Mouse (Mus musculus): ENCODE results near the gene Cldn14. TPM values are rescaled to one million over a fixed set of nuclear protein-coding genes. Genes with fewer than 3 reads are reported as not detected.
"Not testable (repeated sequence)": the region's sequence is repeated elsewhere in the genome, so short reads cannot be mapped to it uniquely, and the experiment has no call there.

Gene Cldn14
- total RNA-seq, 2 experiments from 2014 or later: 1.1 to 1.9 TPM

DNA sequence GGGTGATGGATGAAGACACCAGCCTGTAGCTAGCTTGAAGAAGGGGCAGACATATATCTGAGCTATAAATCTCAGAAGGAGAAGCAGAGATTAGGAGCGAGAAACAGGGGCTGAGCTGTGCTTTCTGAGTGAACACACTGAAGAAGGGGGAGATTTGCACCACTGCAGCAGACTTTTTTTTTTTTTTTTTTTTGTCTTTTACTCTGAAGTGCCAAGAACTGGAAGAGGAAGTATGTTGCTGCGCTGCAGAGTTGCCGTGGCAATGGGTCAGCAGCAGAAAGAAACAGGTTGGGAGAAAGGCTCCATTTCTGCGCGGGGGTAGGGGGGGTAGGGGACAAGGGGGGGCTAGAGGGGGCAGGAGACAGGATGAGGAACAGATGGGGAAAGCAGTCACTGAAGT, 2.6 kb upstream of the Cldn14 start:
- peak in 1 of 2 experiments; percentile 50 for DNase-seq (ENCODE audit: low spot score in 2 of 2)
- intact Hi-C loops (cut with DNase I): no loop called here

DNA sequence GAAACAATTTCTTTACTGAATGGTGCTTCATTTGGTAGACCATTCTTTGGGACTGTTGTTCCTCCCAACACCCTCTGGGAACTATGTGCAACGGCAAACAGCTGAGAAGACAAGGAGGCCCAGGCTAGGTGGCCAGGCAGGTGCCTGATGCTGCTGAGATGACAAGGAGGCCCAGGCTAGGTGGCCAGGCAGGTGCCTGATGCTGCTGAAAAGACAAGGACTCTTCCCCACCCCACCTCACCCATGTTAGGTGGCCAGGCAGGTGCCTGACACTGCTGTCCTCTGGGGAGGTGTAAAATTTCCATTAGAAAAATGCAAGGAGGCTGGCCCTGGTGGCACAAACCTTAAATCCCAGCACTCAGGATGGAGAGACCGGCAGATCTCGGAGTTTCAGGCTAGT, 2.0 kb upstream of the Cldn14 start:
- no peak for DNase-seq (ENCODE audit: low spot score in 2 of 2)
- intact Hi-C loops (cut with DNase I): no loop called here

DNA sequence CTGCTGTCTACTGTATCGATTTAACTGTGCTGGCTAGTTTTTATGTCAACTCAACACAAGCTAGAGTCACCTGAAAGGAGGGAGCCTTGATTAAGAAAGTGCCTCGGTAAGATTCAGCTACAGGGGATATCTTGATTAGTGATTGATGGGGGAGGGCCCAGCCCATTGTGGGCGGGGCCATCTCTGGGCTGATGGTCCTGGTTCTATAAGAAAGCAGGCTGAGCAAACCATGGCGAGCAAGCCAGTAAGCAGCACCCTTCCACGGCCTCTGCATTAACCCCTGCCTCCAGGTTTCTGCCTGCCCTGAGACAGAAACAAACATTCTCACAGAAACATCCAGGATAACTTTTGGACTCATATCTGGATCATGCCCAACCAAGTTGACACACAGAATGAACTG, 1.5 kb upstream of the Cldn14 start:
- no peak for DNase-seq (ENCODE audit: low spot score in 2 of 2)
- intact Hi-C loops (cut with DNase I): no loop called here

DNA sequence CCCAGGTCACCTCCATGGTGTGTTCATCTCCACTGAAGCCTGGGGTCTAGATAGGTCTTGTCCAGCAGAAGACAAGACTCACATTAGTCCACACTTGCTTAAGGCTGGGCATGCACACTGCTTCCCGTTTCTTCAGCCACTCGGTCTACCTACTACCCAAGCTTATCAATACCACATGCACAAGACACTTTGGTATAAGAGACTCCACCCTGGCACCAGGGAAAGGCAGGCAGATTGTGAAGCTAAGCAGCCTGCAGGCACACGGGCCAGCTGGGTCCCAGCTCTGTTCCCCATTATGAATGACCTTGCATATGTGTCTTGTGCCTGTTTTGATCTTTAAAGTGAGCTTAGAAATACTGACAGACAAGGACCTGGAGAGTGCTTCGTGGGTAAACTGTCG, 719 bp upstream of the Cldn14 start:
- no peak for DNase-seq (ENCODE audit: low spot score in 2 of 2)
- intact Hi-C loops (cut with DNase I): no loop called here

DNA sequence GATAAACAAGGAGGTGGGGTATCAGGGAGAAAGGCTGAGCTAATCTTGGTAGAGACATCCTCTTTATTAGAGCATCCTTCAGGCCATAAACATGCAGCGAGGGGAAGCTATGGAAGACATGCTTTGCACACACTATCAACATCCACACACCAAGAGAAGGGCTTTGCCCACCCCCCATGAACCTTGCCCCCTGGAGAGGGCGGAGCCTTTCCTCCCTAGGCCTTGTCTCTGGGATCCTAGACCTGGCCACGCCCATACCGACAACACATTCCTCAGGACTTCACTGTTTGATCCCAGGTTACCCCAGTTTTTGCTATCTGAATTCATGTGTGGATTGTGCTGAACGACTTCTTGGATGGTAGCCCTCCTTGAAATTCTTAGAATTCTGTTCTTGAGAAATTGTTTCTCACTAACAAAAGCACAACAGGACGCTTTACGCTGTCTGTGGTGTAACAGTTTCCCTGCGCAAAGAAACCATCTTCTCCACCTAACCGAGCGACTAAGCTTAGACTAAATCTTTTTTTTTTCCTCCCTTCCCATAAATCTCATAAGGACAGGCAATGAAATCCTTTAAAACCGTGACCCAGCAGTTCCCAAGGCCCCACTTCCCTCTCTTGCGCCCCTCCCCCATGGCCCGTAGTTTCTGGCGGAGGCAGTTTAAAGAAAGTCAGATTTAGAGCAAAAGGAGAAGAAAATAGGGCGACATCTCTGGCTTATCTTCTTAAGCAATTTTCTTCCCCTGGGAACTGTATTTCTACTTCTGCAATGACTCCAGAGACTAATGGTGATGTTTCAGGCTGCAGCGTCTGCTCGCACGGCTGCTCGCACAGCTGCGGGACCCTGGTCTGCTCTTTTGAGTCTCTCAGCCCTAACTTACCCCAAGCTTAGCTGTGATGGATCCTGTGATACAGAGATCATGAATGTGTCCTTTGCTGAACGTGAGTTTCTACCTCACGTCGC, 1.7 kb downstream of the Cldn14 start:
- DNase-seq (ENCODE audit: low spot score in 2 of 2): no peak
- intact Hi-C loops (cut with DNase I): no loop called here

DNA sequence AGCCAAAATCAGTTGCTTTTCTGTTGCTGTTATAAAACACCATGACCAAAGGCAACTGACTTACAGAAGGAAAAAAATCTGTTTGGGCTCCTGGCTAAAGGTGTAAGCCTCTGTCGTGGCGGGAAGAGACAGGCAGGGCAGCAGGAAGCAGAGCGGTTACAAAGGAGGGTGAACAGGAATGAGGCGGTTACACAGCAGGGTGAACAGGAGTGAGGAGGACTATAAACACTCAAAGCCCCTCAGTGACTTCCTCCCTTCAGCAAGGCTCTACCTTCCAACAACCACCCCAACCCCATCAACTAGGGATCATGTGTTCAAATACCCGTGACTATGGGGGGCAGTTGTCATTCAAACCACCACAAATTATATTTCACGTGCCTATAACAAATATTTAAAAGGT, 5.2 kb downstream of the Cldn14 start:
- intact Hi-C loops (cut with DNase I): no loop called here
- DNase-seq (ENCODE audit: low spot score in 2 of 2): no peak

DNA sequence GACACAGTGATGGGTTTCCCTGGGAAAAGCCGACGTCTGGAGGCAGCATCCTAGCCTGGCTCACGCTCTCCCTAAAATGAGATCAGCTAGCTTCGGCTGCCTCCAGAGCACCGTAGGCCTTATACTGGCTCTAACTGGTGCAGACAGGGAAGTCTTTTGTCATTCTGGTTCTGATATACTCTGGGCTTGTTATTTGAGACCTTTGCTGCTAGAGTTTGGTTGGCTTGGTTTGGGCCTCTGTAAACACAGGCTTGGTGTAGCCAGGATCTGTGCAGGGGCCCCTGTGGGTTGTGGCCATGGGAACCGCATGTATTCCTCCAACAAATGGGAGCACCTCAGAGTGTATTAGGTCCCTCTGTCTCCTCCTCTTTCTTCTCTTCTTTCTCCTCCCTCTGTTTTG, 7.3 kb downstream of the Cldn14 start:
- intact Hi-C loops (cut with DNase I): no loop called here
- DNase-seq (ENCODE audit: low spot score in 2 of 2): no peak

DNA sequence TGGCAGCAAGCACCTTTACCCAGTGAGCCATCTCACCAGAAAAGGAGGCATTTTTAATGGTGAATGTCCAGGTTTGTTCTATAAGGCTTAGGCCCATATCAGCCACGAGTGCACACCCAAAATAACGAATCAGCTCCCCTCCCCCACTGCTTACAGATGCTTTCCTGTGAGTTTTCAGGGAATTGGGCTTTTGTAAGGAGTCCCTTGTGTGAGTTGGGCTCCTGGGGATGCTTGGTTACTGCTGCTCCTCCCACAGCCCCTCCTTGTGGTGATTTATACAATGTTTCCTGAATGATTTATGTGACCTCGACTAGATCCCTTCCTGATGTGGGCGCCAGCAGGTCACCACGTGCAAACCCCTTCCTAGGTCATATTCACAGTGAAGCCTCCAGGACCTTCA, 9.7 kb downstream of the Cldn14 start:
- DNase-seq (ENCODE audit: low spot score in 2 of 2): no peak
- intact Hi-C loops (cut with DNase I): no loop called here

DNA sequence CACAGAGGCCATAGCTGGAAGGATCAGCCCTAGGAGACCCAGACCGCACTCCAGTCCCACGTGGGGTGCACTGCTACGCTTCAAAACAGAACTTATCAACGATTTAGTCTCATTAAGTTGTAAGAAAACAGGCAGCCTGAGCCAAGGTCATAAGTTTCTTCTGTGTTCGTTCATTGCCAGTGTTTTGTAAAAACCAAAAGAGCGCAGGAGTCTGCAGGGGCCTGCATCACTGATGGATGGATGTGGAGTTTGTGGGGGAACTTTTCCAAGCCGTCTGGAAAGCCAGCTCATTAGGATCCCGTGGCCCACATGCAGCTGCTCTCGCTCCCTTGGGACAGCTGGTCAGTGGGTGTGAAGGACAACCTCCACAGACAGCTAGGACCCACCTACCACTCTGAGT, 25.1 kb downstream of the Cldn14 start:
- DNase-seq (ENCODE audit: low spot score in 2 of 2): peak; percentile 55 to 56
- intact Hi-C loops (cut with DNase I): no loop called here

DNA sequence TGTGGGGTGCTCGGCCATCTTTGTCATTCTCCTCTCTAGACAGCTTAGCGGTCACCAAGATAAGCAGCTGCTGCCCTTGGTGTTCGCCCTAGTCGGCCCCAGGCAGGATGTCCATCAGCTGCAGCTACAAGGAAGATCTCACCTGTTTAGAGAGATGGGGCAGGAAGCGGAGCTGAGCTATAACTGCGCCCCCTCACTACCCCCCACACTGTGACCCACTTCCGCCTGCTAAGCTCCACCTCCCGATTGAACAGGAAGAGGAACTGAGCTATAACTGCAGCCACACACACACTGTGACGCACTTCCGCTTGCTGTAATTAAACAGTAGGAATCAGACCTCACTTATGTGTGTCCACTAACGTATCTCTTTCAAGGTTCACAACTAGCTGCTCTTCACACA, 26.3 kb downstream of the Cldn14 start:
- intact Hi-C loops (cut with DNase I): no loop called here
- DNase-seq (ENCODE audit: low spot score in 2 of 2): no peak

DNA sequence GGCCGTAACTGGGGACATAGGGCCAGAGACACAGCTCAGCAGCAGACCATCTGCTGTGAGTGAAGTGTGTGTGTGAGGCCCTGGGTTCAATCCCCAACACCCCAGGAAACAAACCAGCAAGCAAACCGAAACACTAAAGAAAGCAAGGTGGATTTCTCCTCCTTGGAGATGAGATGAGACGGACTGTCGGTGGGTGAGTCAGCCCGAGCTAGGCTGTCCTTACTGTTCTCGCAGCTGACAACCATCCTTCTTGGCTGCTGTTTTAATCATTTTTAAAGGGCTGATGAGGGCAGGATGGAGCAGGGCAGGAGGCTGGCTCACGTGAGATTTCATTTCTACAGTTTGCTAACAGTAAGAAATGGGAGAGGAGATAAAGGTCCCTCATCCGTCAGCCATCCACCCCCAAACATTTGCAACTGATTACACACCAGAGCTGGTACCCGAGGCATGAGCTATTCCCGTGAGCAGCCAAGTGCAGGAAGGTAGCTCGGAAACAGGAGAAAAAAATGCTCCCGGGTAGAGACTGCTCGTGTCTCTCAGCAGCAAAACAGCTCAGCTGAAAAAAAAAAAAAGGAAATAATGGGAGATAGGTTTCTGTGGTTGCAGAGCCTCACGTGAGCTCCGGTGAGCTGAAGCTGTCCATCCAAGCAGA, 27.3 kb downstream of the Cldn14 start:
- peak in 1 of 2 experiments; percentile 8 for DNase-seq (ENCODE audit: low spot score in 2 of 2)

DNA sequence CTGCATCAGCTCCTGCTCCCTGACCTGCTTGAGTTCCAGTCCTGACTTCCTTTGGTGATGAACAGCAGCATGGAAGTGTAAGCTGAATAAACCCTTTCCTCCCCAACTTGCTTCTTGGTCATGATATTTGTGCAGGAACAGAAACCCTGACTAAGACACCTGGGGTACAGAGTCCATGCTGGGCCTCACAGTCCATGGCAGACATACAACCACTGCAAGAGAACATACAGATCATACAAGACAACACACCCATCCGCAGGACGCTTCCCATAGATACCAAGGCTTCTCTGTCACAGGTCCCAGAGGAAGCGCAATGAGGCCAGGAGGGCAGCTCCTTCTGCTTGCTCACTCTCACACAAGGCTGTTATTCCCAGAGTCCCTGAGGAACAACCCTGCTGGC, 28.3 kb downstream of the Cldn14 start:
- DNase-seq (ENCODE audit: low spot score in 2 of 2); intact Hi-C loops (cut with DNase I): not testable (repeated sequence)

More for the DNA sequence above, 27.3 kb downstream of the Cldn14 start:
- intact Hi-C loops (cut with DNase I): no loop called here

DNA sequence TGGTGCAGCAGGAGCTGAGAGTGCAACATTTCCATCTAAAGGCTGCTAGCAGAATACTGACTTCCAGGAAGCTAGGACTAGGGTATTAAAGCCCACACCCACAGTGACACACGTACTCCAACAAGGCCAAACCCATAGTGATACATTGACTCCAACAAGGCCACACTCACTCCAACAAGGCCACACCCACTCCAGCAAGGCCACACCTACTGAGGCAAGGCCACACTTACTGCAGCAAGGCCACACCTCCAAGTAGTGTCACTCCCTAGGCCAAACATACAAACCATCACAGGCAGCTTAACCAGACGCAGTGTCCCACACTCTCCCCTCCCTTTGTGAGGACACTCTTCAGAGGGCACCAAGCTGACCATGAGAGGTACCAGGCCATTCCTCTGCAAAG, 29.3 kb downstream of the Cldn14 start:
- intact Hi-C loops (cut with DNase I): no loop called here
- no peak for DNase-seq (ENCODE audit: low spot score in 2 of 2)

DNA sequence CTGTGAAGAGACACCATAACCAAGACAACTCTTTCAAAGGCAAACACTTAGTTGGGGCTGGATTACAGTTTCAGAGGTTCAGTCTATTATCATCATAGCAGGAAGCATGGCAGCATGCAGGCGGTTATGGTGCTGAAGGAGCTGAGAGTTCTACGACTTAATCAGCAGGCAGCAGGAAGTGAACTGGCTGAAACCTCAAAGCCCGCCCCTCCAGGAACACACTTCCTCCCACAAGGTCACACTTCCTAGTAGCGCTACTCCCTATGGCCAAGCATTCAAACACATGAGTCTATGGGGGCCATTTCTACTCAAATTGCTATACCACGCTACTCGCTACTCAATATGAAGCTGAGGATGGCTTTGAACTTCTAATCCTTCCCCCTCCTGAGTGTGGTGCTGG, 31.1 kb downstream of the Cldn14 start:
- intact Hi-C loops (cut with DNase I): no loop called here
- no peak for DNase-seq (ENCODE audit: low spot score in 2 of 2)

DNA sequence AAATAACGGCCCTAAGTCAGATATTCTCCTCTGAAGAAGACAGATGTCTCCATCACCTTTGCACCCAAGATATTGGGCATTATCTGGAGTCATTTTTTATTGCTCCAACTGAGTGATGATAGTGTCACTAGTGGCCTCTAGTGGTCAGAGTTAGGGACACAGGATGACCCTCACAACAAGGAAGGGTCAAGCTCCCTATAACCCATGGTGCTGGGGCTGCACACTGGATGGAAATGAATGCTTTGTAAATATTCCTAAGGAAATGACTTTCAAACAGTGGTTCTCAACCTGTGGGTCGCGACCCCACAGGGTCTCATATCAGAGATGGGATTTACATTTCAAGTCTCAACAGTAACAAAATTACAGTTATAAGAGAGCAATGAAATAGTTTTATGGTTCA, 31.7 kb downstream of the Cldn14 start:
- intact Hi-C loops (cut with DNase I): no loop called here
- DNase-seq (ENCODE audit: low spot score in 2 of 2): no peak

DNA sequence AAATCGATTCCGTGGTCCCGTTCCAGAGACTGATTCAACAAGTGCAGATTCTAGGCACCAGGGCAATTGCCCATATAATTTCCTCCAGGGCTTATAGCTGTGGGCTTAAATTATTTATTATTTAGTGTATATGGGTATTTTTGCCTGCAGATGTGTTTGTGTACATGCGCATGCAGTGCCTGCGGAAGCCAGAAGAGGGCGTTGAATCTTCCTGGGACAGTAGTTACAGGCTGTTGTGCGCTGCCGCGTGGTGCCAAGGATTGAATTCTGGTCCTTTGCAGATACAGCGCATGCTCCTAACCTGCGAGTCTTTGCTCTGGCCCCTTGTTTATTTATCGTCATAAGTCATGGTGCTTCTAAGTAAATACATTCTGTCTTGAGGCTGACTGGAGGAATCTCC, 33.2 kb downstream of the Cldn14 start:
- intact Hi-C loops (cut with DNase I): no loop called here

DNA sequence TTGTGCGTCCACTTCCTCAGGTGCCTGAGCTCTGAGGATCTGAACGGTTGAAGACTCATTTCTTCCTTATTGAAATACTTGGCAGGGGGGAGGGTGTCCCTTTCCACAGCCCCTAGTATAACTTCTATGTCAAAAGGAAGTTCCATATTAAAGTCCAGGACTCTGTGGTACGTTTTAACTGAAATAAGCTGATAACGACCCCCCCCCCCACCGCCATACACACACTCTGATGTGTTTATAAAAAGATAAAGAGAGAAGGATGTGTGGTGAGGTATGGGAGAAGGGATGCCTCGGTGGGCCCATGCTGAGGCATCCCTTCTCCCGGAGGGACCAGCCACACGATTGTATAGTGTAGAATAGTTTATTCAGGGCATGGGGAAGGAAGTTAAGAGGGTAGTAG, 34.4 kb downstream of the Cldn14 start:
- intact Hi-C loops (cut with DNase I): no loop called here
- DNase-seq (ENCODE audit: low spot score in 2 of 2): no peak

More for the DNA sequence above, 33.2 kb downstream of the Cldn14 start:
- DNase-seq (ENCODE audit: low spot score in 2 of 2): no peak

DNA sequence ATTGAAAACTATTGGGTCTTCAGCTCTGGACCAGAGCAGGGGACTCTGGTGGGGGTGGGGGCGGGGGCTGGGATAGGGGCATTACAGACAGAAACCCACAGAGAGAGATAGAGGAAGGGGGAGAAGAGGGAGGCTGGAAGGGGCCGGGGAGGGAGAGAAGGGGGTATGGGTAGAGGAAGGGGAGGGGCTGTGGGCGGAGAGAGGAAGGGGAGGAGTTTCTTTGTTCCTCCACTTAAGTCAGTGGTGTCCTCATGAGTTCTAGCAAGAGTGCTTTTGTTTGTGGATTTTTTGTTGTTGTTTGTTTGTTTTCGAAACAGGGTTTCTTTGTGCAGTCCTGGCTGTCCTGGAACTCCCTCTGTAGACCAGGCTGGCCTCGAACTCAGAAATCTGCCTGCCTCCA, 35.1 kb downstream of the Cldn14 start:
- DNase-seq (ENCODE audit: low spot score in 2 of 2): no peak
- intact Hi-C loops (cut with DNase I): no loop called here

DNA sequence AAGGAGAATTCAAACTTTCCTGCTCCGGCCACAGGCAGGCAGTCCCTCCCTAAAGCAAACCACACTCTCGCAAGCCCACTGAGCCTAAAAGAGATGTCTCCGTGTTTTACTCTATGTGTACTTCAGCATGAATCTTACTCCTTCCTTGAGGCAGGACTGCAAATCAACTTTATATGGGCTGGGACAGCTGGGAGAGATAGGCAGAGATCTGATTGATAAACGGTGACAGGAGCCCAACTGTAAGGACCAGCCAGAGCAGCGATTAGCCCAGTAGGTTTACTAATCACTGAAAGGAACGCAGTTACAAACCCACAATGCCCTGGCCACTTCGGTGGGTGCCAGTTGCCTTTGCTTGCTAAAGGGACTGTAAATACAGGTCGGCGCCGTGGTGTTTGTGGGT, 35.5 kb downstream of the Cldn14 start:
- intact Hi-C loops (cut with DNase I): no loop called here
- DNase-seq (ENCODE audit: low spot score in 2 of 2): no peak

DNA sequence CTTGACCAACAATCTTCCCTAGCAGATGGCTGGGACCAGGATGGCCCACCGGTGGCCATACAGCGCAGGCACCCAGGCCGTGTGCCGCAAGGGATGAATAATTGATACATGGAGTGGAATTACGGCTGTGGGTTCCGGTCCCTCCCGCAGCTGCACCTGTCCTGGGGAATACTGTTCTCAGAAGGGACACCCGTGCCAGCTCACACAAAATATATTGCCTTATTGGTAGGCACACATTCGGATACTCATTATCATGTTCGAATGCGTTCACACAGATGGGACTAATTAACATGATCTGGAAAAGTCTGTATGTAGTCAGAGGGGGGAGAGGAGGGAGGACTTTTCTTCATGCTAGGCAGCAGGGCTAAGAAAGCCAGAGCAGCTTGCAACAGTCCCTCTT, 37.6 kb downstream of the Cldn14 start:
- no peak for DNase-seq (ENCODE audit: low spot score in 2 of 2)
- intact Hi-C loops (cut with DNase I): no loop called here

DNA sequence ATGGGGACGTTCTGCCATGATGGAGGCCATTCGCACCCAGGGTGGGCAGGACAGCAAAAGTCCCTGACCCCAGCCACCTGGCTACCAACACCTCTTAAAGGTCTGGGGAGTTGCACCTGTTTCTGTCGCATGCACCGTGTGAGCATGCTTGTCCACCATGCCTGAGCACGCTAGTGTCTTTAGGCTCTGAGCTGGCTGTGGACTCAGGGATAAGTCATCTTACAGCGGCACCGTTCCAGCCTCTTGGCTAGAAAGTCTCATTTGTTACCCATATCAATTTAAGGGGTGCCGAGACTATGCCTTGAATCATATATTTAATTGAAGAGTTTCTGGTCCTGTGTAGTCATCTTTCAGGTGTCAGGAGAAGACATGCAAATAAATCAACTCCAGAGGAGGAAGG, 40.7 kb downstream of the Cldn14 start:
- intact Hi-C loops (cut with DNase I): no loop called here

More for the DNA sequence above, 40.7 kb downstream of the Cldn14 start:
- DNase-seq (ENCODE audit: low spot score in 2 of 2): no peak
